Mouse (Mus musculus) splenic B cell, adult 2 months (primary cell): ENCODE measurements at regions not wholly inside any gene's neighbourhood (a gene's known extent, or its start where the extent isn't known, plus 50 kb on each side); places are given as distances from the start of the nearest gene placed in this dataset.

Experiments used
- DNase-seq: peaks from one replicate; pipeline ENCODE4 v3.0.0-alpha.2; 2011; ENCODE audit warnings: low read depth, low spot score
- H3K27me3 ChIP-seq: 2 replicates; pipeline ENCODE4 v1.6.1; 2012; ENCODE audit warnings: mild to moderate bottlenecking, low read length, moderate library complexity, mixed read lengths; ENCODE audit not compliant: control insufficient read depth, poor library complexity, insufficient read depth, severe bottlenecking
- H3K36me3 ChIP-seq: 2 replicates; pipeline ENCODE4 v1.6.1; 2012; ENCODE audit warnings: mild to moderate bottlenecking, low read length, moderate library complexity, mixed read lengths; ENCODE audit not compliant: control insufficient read depth, poor library complexity, insufficient read depth, severe bottlenecking

DNA sequence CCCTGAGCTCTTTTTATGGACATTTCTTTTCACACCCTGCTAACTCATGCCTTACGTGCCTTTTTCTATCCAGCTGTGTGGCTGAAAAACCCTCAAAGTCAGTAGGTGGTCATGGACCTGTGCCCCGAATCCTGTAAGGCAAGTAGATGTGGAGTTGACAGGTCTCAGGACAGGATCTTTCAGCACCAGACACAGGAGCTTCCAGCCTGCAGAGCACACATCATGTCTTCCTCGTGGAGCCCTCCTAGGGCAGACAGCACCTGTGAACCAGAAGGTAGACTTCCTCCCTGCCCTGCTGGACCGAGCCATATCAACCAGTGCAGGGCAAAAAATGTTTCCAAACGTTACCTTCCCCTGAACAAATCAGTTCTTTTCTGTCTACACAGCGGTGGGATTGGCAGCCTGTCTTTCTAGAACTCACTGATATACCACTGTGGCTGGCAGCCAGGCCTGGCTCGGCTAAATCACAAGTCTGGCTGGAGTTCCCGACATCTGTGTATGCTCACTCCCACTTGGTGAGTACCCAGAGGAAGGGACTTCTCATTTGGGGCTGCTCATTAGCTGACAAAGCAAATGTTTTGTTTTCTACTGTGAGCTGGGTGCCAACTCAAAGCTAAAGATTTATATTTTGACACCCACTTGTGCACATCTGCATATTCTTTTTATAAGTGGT is 336.0 kb downstream of the Foxa2 start:
- no peaks in the 10 kb centered on the region for H3K27me3 ChIP-seq
- H3K36me3 ChIP-seq: no peaks in the 10 kb centered on the region
- no peak for DNase-seq

GRCm38 (mm10) chr2:147709799-147710198 is 337.0 kb downstream of the Foxa2 start:
- no peaks in the 10 kb centered on the region for H3K36me3 ChIP-seq
- no peak for DNase-seq

DNA sequence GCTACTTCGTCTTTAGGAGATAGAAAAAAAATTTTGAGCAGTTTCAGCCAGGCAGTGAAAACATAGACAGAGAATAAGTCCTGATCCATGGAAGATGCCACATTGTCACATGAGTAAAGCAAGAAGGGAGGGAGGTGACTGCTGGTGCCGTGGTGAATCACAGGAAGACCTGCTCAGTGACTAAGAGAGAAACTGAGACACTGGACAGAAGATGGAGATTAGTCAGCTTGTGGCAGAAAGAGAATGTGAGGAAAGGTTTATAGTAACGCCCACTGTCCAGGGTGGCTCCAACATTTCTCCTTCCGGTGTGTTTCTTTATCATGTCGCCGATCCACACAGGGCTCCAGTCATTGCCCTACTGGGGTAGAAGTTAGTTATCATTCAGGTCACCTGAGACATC is 339.6 kb downstream of the Foxa2 start:
- no peaks in the 10 kb centered on the region for H3K27me3 ChIP-seq
- H3K36me3 ChIP-seq: no peaks in the 10 kb centered on the region
- DNase-seq: no peak

More at GRCm38 (mm10) chr2:147709799-147710198, 337.0 kb downstream of the Foxa2 start:
- no peaks in the 10 kb centered on the region for H3K27me3 ChIP-seq

GRCm38 (mm10) chr2:147703981-147704380 is 342.3 kb downstream of the Pax1 start:
- DNase-seq: no peak
- no peaks in the 10 kb centered on the region for H3K36me3 ChIP-seq

GRCm38 (mm10) chr2:147702330-147703063 is 340.8 kb downstream of the Pax1 start:
- H3K36me3 ChIP-seq: no peaks in the 10 kb centered on the region
- DNase-seq: no peak
- no peaks in the 10 kb centered on the region for H3K27me3 ChIP-seq

More at GRCm38 (mm10) chr2:147703981-147704380, 342.3 kb downstream of the Pax1 start:
- H3K27me3 ChIP-seq: no peaks in the 10 kb centered on the region

GRCm38 (mm10) chr2:147699524-147700081 is 337.9 kb downstream of the Pax1 start:
- no peaks in the 10 kb centered on the region for H3K36me3 ChIP-seq
- no peak for DNase-seq
- no peaks in the 10 kb centered on the region for H3K27me3 ChIP-seq

DNA sequence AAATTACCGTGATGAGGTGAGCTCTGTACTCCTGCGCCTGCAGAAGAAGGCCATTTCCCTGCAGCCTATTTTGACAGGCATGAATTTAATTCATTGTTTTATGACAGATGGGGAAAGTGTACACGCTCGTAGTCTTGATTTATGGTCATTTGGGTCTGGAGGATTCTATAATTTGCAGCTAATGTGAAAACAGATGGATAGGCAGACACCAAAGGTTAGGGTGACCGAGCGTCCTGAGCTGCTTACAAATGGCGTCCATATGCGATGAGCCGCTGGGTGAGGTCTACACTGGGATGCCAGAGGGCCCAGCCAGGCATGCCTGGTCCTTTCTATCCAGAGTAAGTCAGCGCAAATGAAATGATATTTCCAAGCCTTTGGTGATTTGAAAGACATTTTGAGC is 330.2 kb downstream of the Pax1 start:
- H3K27me3 ChIP-seq: no peaks in the 10 kb centered on the region
- H3K36me3 ChIP-seq: no peaks in the 10 kb centered on the region
- DNase-seq: no peak

- Histone ChIP-seq H3K27me3 (no peaks in the 10 kb centered on the region), H3K36me3 (no peaks in the 10 kb centered on the region)
- DNase-seq: no peak
These were observed 328.9 kb downstream of the Pax1 start for GRCm38 (mm10) chr2:147690506-147691208.

- no peaks in the 10 kb centered on the region for H3K27me3 ChIP-seq
- H3K36me3 ChIP-seq: no peaks in the 10 kb centered on the region
- DNase-seq: no peak
These were observed 327.0 kb downstream of the Pax1 start for GRCm38 (mm10) chr2:147688742-147689141.

DNA sequence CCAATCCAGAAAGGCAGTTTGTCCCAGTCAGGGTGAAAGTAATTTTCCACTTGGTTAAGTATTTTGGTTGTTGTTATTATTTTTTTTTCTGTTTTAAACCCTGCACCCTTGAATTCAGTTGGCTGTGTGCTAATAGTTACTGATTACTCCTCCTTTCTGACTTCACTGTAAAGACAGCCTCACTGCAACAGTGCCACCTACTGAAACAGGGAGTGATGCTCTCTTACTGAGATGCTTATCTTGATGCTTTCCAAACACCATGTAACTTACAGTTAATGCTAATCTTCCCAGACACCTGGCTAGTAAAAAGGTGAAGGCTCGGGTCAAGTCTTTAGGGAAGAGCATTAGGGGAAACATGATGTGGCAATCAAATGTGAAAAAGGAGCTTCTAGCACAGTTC is 294.9 kb downstream of the Pax1 start:
- Histone ChIP-seq H3K27me3 (no peaks in the 10 kb centered on the region), H3K36me3 (no peaks in the 10 kb centered on the region)
- no peak for DNase-seq

DNA sequence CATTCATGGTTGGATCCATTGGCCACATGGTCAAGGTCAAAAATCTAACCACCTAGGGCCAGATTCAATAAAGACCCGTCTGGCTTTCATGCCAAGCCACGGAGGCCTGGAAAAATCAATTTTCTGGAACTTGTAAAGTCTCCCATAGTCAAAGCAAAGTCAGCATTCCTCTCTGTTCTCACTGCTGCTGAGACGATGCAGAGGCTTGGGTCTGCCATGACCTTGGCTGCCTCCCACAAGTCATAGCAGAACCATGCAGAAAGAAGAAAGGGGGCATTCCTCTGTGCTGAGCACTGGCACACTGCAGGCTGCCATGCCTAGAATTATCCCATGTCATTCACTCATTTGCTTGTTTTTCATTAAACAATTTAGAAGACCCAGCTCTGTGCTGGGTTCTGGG is 288.5 kb downstream of the Pax1 start:
- DNase-seq: no peak
- no peaks in the 10 kb centered on the region for H3K27me3 ChIP-seq
- H3K36me3 ChIP-seq: no peaks in the 10 kb centered on the region

- H3K27me3 ChIP-seq: no peaks in the 10 kb centered on the region
These were observed 286.2 kb downstream of the Pax1 start for GRCm38 (mm10) chr2:147647972-147648371.

DNA sequence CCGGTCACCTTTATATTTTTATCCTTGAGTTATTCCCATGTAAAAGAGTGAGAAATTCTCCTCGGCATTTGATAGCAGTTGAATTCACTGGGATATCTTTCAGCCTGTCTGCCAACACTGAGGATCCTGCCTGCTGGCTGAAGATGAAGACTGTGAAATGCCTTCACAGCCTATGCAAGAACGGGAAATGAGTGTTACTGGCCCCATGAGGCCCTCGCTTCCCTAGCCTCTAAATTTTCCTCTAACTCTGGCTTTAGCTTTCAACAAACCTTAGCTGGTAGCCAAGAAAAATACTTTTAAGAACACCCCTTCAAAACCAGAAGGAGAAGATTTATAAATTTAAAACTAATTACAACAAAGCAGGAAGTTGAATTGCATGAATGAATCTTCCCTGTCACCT is 285.8 kb downstream of the Pax1 start:
- Histone ChIP-seq H3K27me3 (no peaks in the 10 kb centered on the region), H3K36me3 (no peaks in the 10 kb centered on the region)
- no peak for DNase-seq

More at GRCm38 (mm10) chr2:147647972-147648371, 286.2 kb downstream of the Pax1 start:
- no peak for DNase-seq
- no peaks in the 10 kb centered on the region for H3K36me3 ChIP-seq

DNA sequence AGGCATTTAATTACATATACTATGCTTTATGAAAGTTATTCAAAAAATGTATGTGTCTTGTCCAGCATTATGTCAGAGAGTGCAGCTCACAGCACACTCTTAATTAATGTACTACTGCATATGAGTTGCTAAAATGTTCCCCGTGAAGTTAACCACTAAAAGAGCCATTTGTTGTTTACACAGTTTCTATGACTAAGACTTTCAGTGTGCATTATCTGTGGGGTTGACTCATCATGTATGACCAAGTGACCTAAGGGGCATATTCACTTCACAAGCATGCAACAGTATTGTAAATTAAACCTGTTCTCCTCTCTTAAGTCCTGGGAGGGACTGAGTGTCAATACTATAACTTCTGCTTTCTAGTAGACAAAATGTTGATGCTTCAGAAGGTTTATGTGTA is 276.2 kb downstream of the Pax1 start:
- H3K36me3 ChIP-seq: no peaks in the 10 kb centered on the region
- DNase-seq: no peak
- no peaks in the 10 kb centered on the region for H3K27me3 ChIP-seq

DNA sequence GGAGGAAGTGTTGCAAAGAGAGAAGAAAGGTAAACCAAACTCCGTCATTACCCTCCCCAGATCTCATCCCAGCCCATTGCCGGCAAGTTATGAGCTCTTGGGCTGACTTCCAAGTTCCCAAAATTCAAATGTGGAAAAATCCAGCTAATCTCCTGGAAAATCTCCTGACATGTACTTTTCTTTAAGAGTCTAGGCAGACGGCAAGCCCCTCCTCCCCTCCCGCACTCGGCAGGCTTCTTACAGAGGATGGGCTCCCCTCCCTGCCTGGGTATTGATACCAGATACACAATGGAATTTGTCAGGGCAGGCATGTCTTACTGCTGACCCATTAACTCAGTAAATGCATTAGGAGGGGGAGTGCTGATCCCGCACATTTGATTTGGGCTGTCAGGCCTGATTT is 271.0 kb downstream of the Pax1 start:
- no peak for DNase-seq
- Histone ChIP-seq H3K36me3 (no peaks in the 10 kb centered on the region), H3K27me3 (no peaks in the 10 kb centered on the region)
